Mouse (Mus musculus) small intestine, adult 2 months (tissue): Measurements from ENCODE around the gene Hic1.

Source experiments
- CTCF ChIP-seq: fragments of 200-500 bp; IDR thresholded peaks from 2 replicates; pipeline ENCODE4 v1.5.1; 2012; ENCODE audit warnings: low read depth, mild to moderate bottlenecking, control low read depth, inconsistent platforms, low read length, moderate library complexity, mixed read lengths; ENCODE audit not compliant: insufficient replicate concordance, insufficient read length; ENCODE audit errors: extremely low read depth
- POLR2A ChIP-seq: fragments of 200-500 bp; IDR thresholded peaks from 2 replicates; pipeline ENCODE4 v1.6.1; 2012; ENCODE audit warnings: low read depth, mild to moderate bottlenecking, control low read depth, inconsistent platforms, low read length, moderate library complexity

DNA sequence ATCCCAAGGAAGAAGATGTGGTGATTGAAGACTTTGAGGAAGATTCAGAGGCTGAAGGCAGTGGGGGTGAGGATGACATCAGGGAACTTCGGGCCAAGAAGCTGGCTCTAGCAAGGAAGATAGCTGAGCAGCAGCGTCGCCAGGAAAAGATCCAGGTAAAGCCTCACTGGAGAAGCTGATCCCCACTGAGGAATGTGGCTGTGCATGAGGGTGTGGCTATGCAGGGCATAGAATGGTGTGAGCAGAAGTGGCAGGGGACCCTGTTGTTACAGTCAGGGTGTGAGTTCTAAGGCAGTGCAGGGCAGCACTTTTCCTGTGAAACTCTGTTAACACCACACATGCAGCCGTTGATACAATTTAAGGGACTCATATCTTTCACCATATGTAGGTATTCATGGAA lies 26.6 kb downstream of the Hic1 start:
- TF ChIP-seq POLR2A (no peak), CTCF (no peak)
